Mouse (Mus musculus) forebrain, postnatal 0 days (tissue): ENCODE results near the gene Susd6. TPM values are rescaled to one million over a fixed set of nuclear protein-coding genes. Genes with fewer than 3 reads are reported as not detected.
A peak's percentile ranks its signal among the peaks of the same experiment; 100 is the strongest.

Source experiments
- ATAC-seq: fragments of 200-750 bp; cut with Nextera tagmentation; 2 replicates; pipeline ENCODE4 v1.8.0; 2017; ENCODE audit warnings: mild to moderate bottlenecking, moderate library complexity
- DNase-seq: peaks from one replicate; pipeline ENCODE4 v3.0.0-alpha.2; 2015
- H3K27ac ChIP-seq: fragments of 300-500 bp; sonication (generic); 2 replicates; pipeline ENCODE4 v1.5.1; 2014; ENCODE audit warnings: low read depth, mild to moderate bottlenecking, antibody characterized with exemption, low read length, moderate library complexity, mixed read lengths
- H3K27me3 ChIP-seq: fragments of 300-500 bp; sonication (generic); 2 replicates; pipeline ENCODE4 v1.6.1; 2014; ENCODE audit warnings: mild to moderate bottlenecking, low read length, mixed read lengths; ENCODE audit not compliant: insufficient read depth
- H3K36me3 ChIP-seq: fragments of 300-500 bp; sonication (generic); 2 replicates; pipeline ENCODE4 v1.6.1; 2014; ENCODE audit warnings: mild to moderate bottlenecking, moderate library complexity; ENCODE audit not compliant: insufficient read depth
- H3K4me1 ChIP-seq: fragments of 300-500 bp; sonication (generic); 2 replicates; pipeline ENCODE4 v1.6.1; 2014; ENCODE audit warnings: antibody characterized with exemption; ENCODE audit not compliant: insufficient read depth
- H3K4me2 ChIP-seq: fragments of 300-500 bp; sonication (generic); 2 replicates; pipeline ENCODE4 v1.6.1; 2014; ENCODE audit warnings: low read depth, mild to moderate bottlenecking, moderate library complexity
- H3K4me3 ChIP-seq: fragments of 300-500 bp; sonication (generic); 2 replicates; pipeline ENCODE4 v1.5.1; 2014; ENCODE audit warnings: low read depth, low read length, mixed read lengths
- H3K9ac ChIP-seq: fragments of 300-500 bp; sonication (generic); 2 replicates; pipeline ENCODE4 v1.6.1; 2014; ENCODE audit warnings: mild to moderate bottlenecking
- H3K9me3 ChIP-seq: fragments of 300-500 bp; sonication (generic); 2 replicates; pipeline ENCODE4 v1.6.1; 2016; ENCODE audit warnings: low read length
- CTCF ChIP-seq: sonication (generic); IDR thresholded peaks from 2 replicates; pipeline ENCODE4 v1.5.1; 2016; ENCODE audit warnings: antibody characterized with exemption, control low read depth, low read depth
- whole genome bisulfite sequencing: fragments of 180-500 bp; shearing (Covaris S2); extraction: QIAGEN DNeasy Blood & Tissue Kit; methylation state at CpG from one replicate; pipeline ENCODE4 v1.1.7; 2014; 5-methylcytosine and 5-hydroxymethylcytosine counted together
- polyA plus RNA-seq: library from polyadenylated mRNA; unstranded; fragments of >200 nt; fragmentation: Nextera tagmentation; extraction: Ambion mirVana; gene quantifications from 2 replicates; pipeline ENCODE4 v1.2.1, GENCODE M21; 2015
- total RNA-seq: library from RNA; depleted of rRNA; stranded (reverse); fragments of >200 nt; gene quantifications from 2 replicates; pipeline ENCODE4 v1.2.3, GENCODE M21; 2014

Susd6 gene
- total and polyA plus RNA-seq, 2 experiments from 2014 or later = 8.0 to 15.3 TPM

- WGBS = 85% methylated on average over 4 of the region's 4 CpGs
- no peak for DNase-seq
- H3K36me3 ChIP-seq = no peaks in the 10 kb centered on the region
- no peak overlapping the region for H3K9ac ChIP-seq
- H3K4me1 ChIP-seq = peaks cover 1% of the 10 kb centered on the region; the same call in 1 of the 2 replicates
- H3K27ac ChIP-seq = no peak overlapping the region
- TF ChIP-seq CTCF = no peak
- no peaks in the 10 kb centered on the region for H3K9me3 ChIP-seq
- H3K4me2 ChIP-seq = no peak overlapping the region
- no peak overlapping the region for H3K4me3 ChIP-seq
- no peaks in the 10 kb centered on the region for H3K27me3 ChIP-seq
- ATAC-seq = no peak
These were observed 31.1 kb downstream of the Susd6 start for GRCm38 (mm10) chr12:80821312-80822007.

- H3K27ac ChIP-seq = no peak overlapping the region
- WGBS = 98% methylated on average over 7 of the region's 7 CpGs
- no peaks in the 10 kb centered on the region for H3K36me3 ChIP-seq
- no peaks in the 10 kb centered on the region for H3K9me3 ChIP-seq
- no peak for DNase-seq
- no peak for ATAC-seq
- H3K4me1 ChIP-seq = no peaks in the 10 kb centered on the region; the same call in 1 of the 2 replicates
- no peaks in the 10 kb centered on the region for H3K27me3 ChIP-seq
- H3K4me3 ChIP-seq = no peak overlapping the region
- no peak for TF ChIP-seq CTCF
- H3K4me2 ChIP-seq = no peak overlapping the region
- H3K9ac ChIP-seq = no peak overlapping the region
These were observed 32.2 kb downstream of the Susd6 start for GRCm38 (mm10) chr12:80822533-80822932.

GRCm38 (mm10) chr12:80824202-80824601, 33.9 kb downstream of the Susd6 start:
- 80% methylated on average over 1 of the region's 1 CpGs for WGBS
- Histone ChIP-seq H3K9me3 (no peaks in the 10 kb centered on the region), H3K4me2 (no peak overlapping the region), H3K4me1 (no peaks in the 10 kb centered on the region; the same call in 1 of the 2 replicates), H3K36me3 (no peaks in the 10 kb centered on the region), H3K4me3 (no peak overlapping the region), H3K27me3 (no peaks in the 10 kb centered on the region), H3K27ac (no peak overlapping the region), H3K9ac (no peak overlapping the region)
- TF ChIP-seq CTCF = no peak
- ATAC-seq (no peak), DNase-seq (no peak)

GRCm38 (mm10) chr12:80826423-80826822, 36.1 kb downstream of the Susd6 start:
- DNase-seq (no peak), ATAC-seq (no peak)
- no peaks in the 10 kb centered on the region for H3K27me3 ChIP-seq
- no peak for TF ChIP-seq CTCF
- no peak overlapping the region for H3K9ac ChIP-seq
- WGBS = 21% methylated on average over 1 of the region's 1 CpGs
- no peaks in the 10 kb centered on the region for H3K36me3 ChIP-seq
- no peaks in the 10 kb centered on the region for H3K9me3 ChIP-seq
- no peak overlapping the region for H3K4me2 ChIP-seq
- no peak overlapping the region for H3K4me3 ChIP-seq
- no peaks in the 10 kb centered on the region; the same call in none of the 2 replicates for H3K4me1 ChIP-seq
- H3K27ac ChIP-seq = no peak overlapping the region

- no peak overlapping the region for H3K9ac ChIP-seq
- no peak overlapping the region for H3K4me3 ChIP-seq
- no peak overlapping the region for H3K4me2 ChIP-seq
- no peaks in the 10 kb centered on the region; the same call in none of the 2 replicates for H3K4me1 ChIP-seq
- no peaks in the 10 kb centered on the region for H3K9me3 ChIP-seq
- WGBS = 65% methylated on average over 5 of the region's 5 CpGs
- H3K27ac ChIP-seq = peak overlapping the region; percentile 29; the same call in 1 of the 2 replicates
- ATAC-seq = peak; percentile 45; the same call in 1 of the 2 replicates
- no peaks in the 10 kb centered on the region for H3K36me3 ChIP-seq
- TF ChIP-seq CTCF = no peak
- DNase-seq = peak; percentile 79
- no peaks in the 10 kb centered on the region for H3K27me3 ChIP-seq
These were observed 37.2 kb downstream of the Susd6 start for GRCm38 (mm10) chr12:80827464-80828015.

- Histone ChIP-seq H3K27ac (no peak overlapping the region), H3K4me1 (no peaks in the 10 kb centered on the region; the same call in none of the 2 replicates), H3K36me3 (no peaks in the 10 kb centered on the region), H3K27me3 (no peaks in the 10 kb centered on the region), H3K4me3 (no peak overlapping the region), H3K9me3 (no peaks in the 10 kb centered on the region), H3K9ac (no peak overlapping the region), H3K4me2 (no peak overlapping the region)
- no peak for ATAC-seq
- WGBS = 76% methylated on average over 5 of the region's 5 CpGs
- DNase-seq = no peak
- no peak for TF ChIP-seq CTCF
These were observed 37.7 kb downstream of the Susd6 start for GRCm38 (mm10) chr12:80828020-80828419.

GRCm38 (mm10) chr12:80828951-80829350, 38.6 kb downstream of the Susd6 start:
- WGBS = 67% methylated on average over 2 of the region's 2 CpGs

More at GRCm38 (mm10) chr12:80828951-80829350, 38.6 kb downstream of the Susd6 start:
- no peak for TF ChIP-seq CTCF
- no peaks in the 10 kb centered on the region; the same call in none of the 2 replicates for H3K4me1 ChIP-seq
- no peak overlapping the region for H3K27ac ChIP-seq
- no peaks in the 10 kb centered on the region for H3K27me3 ChIP-seq
- no peak for ATAC-seq
- no peaks in the 10 kb centered on the region for H3K9me3 ChIP-seq
- no peak overlapping the region for H3K4me3 ChIP-seq
- H3K4me2 ChIP-seq = no peak overlapping the region
- no peaks in the 10 kb centered on the region for H3K36me3 ChIP-seq
- no peak overlapping the region for H3K9ac ChIP-seq
- DNase-seq = no peak
